Mouse (Mus musculus) neural tube, embryonic 14.5 days (tissue): Measurements from ENCODE around the gene Sh3bp4. TPM values are rescaled to one million over a fixed set of nuclear protein-coding genes. Genes with fewer than 3 reads are reported as not detected.

Experiments used
- ATAC-seq: fragments of 200-750 bp; cut with Nextera tagmentation; 2 replicates; pipeline ENCODE4 v1.8.0; 2017; ENCODE audit warnings: low read depth, mild to moderate bottlenecking, moderate TSS enrichment, moderate library complexity
- H3K27ac ChIP-seq: fragments of 300-500 bp; sonication (generic); 2 replicates; pipeline ENCODE4 v1.5.1; 2014; ENCODE audit warnings: low read depth, mild to moderate bottlenecking, control low read depth, low read length, moderate library complexity, mixed read lengths
- H3K27me3 ChIP-seq: fragments of 300-500 bp; sonication (generic); 2 replicates; pipeline ENCODE4 v1.6.1; 2014; ENCODE audit warnings: low read length; ENCODE audit not compliant: control insufficient read depth, insufficient read depth
- H3K36me3 ChIP-seq: fragments of 300-500 bp; sonication (generic); 2 replicates; pipeline ENCODE4 v1.6.1; 2014; ENCODE audit warnings: low read length, mixed read lengths; ENCODE audit not compliant: control insufficient read depth, insufficient read depth
- H3K4me1 ChIP-seq: fragments of 300-500 bp; sonication (generic); 2 replicates; pipeline ENCODE4 v1.6.1; 2014; ENCODE audit warnings: low read length; ENCODE audit not compliant: control insufficient read depth, insufficient read depth
- H3K4me2 ChIP-seq: fragments of 300-500 bp; sonication (generic); 2 replicates; pipeline ENCODE4 v1.6.1; 2014; ENCODE audit warnings: mild to moderate bottlenecking, low read depth, low read length, control low read depth
- H3K4me3 ChIP-seq: fragments of 300-500 bp; sonication (generic); 2 replicates; pipeline ENCODE4 v1.5.1; 2014; ENCODE audit warnings: low read depth, low read length, control low read depth, mixed read lengths
- H3K9ac ChIP-seq: fragments of 300-500 bp; sonication (generic); replicated peaks from 2 replicates; pipeline ENCODE4 v1.6.1; 2014; ENCODE audit warnings: low read depth, mild to moderate bottlenecking, control low read depth, low read length, mixed read lengths
- H3K9me3 ChIP-seq: fragments of 300-500 bp; sonication (generic); 2 replicates; pipeline ENCODE4 v1.6.1; 2016; ENCODE audit warnings: low read length; ENCODE audit not compliant: control insufficient read depth
- WGBS: fragments of 180-500 bp; shearing (Covaris S2); extraction: QIAGEN DNeasy Blood & Tissue Kit; methylation state at CpG from one replicate; pipeline ENCODE4 v1.1.7; 2014; 5-methylcytosine and 5-hydroxymethylcytosine counted together
- polyA plus RNA-seq: library from polyadenylated mRNA; unstranded; fragments of >200 nt; fragmentation: Nextera tagmentation; extraction: Ambion mirVana; gene quantifications from 2 replicates; pipeline ENCODE4 v1.2.1, GENCODE M21; 2014

Gene Sh3bp4
- 12.4 and 18.5 TPM in 2 replicates for polyA plus RNA-seq

- H3K9me3 ChIP-seq: no peaks in the 10 kb centered on the region
- H3K27me3 ChIP-seq: no peaks in the 10 kb centered on the region
- peak within 1 kb of the TSS; percentile 91 for H3K9ac ChIP-seq
- peak within 1 kb of the TSS; percentile 88 for H3K27ac ChIP-seq
- H3K4me1 ChIP-seq: peaks cover 25% of the 10 kb centered on the region
- H3K4me3 ChIP-seq: peak within 1 kb of the TSS; percentile 84
- WGBS: under 1% methylated on average over 59 of the region's 63 CpGs
- H3K36me3 ChIP-seq: no peaks in the 10 kb centered on the region
- ATAC-seq: peak; percentile 93
- H3K4me2 ChIP-seq: peak within 1 kb of the TSS; percentile 80
These were observed at the start of gene Sh3bp4 for GRCm38 (mm10) chr1:89070103-89070700. Gene Sh3bp4, plus strand, starts transcription at chr1:89070415.

GRCm38 (mm10) chr1:89022997-89023396 is 47.2 kb upstream of the Sh3bp4 start:
- Histone ChIP-seq H3K4me3 (no peak overlapping the region), H3K27me3 (no peaks in the 10 kb centered on the region), H3K9ac (no peak overlapping the region), H3K9me3 (no peaks in the 10 kb centered on the region), H3K27ac (no peak overlapping the region), H3K4me2 (no peak overlapping the region), H3K4me1 (0 out of 2 replicates have a peak, but pooled peaks cover 5% of the 10 kb centered on the region), H3K36me3 (no peaks in the 10 kb centered on the region)
- WGBS: 89% methylated on average over 7 of the region's 7 CpGs
- no peak for ATAC-seq

GRCm38 (mm10) chr1:89024696-89025612 is 45.3 kb upstream of the Sh3bp4 start:
- H3K9me3 ChIP-seq: no peaks in the 10 kb centered on the region
- 0 out of 2 replicates have a peak, but pooled peaks cover 5% of the 10 kb centered on the region for H3K4me1 ChIP-seq
- H3K27me3 ChIP-seq: no peaks in the 10 kb centered on the region
- WGBS: 69% methylated on average over 9 of the region's 9 CpGs
- H3K4me2 ChIP-seq: no peak overlapping the region
- H3K9ac ChIP-seq: no peak overlapping the region
- H3K36me3 ChIP-seq: no peaks in the 10 kb centered on the region
- H3K4me3 ChIP-seq: no peak overlapping the region
- no peak for ATAC-seq
- no peak overlapping the region for H3K27ac ChIP-seq

GRCm38 (mm10) chr1:89026040-89026439 is 44.2 kb upstream of the Sh3bp4 start:
- no peak for ATAC-seq
- no peak overlapping the region for H3K27ac ChIP-seq
- H3K4me3 ChIP-seq: no peak overlapping the region
- no peaks in the 10 kb centered on the region for H3K27me3 ChIP-seq
- no peak overlapping the region for H3K4me2 ChIP-seq
- WGBS: 58% methylated on average over 1 of the region's 1 CpGs
- no peaks in the 10 kb centered on the region for H3K9me3 ChIP-seq
- H3K4me1 ChIP-seq: 0 out of 2 replicates have a peak, but pooled peaks cover 5% of the 10 kb centered on the region
- no peak overlapping the region for H3K9ac ChIP-seq
- no peaks in the 10 kb centered on the region for H3K36me3 ChIP-seq

- H3K27me3 ChIP-seq: no peaks in the 10 kb centered on the region
- ATAC-seq: no peak
- H3K36me3 ChIP-seq: no peaks in the 10 kb centered on the region
- WGBS: 74% methylated on average over 11 of the region's 11 CpGs
- no peak overlapping the region for H3K9ac ChIP-seq
- H3K4me3 ChIP-seq: no peak overlapping the region
- H3K27ac ChIP-seq: no peak overlapping the region
- no peak overlapping the region for H3K4me2 ChIP-seq
- no peaks in the 10 kb centered on the region for H3K9me3 ChIP-seq
- H3K4me1 ChIP-seq: 0 out of 2 replicates have a peak, but pooled peaks cover 3% of the 10 kb centered on the region
These were observed 40.9 kb upstream of the Sh3bp4 start for GRCm38 (mm10) chr1:89029136-89029927.

DNA sequence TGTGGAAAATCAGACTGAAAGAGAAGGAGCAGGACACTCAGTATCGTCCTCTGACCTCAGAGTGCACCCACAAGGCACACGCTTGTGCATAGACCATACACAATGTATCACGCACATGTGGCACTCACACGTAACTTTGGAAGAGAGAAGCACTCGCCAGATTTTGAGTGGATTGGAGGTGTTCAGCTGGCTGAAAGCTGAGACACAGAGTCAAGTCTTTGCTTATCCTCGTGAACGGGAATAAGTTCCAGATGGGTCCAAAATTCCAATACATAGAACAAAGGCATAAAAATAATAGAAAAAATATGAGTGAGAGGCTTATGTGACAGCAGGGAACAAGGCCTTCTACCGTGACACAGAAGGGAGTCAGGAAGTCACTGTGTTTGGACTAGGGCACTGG is 36.6 kb upstream of the Sh3bp4 start:
- Histone ChIP-seq H3K27me3 (no peaks in the 10 kb centered on the region), H3K4me1 (no peaks in the 10 kb centered on the region), H3K9me3 (no peaks in the 10 kb centered on the region), H3K4me3 (no peak overlapping the region), H3K36me3 (no peaks in the 10 kb centered on the region), H3K27ac (no peak overlapping the region), H3K4me2 (no peak overlapping the region), H3K9ac (no peak overlapping the region)
- WGBS: 74% methylated on average over 8 of the region's 8 CpGs
- ATAC-seq: no peak

- no peak overlapping the region for H3K9ac ChIP-seq
- no peaks in the 10 kb centered on the region for H3K4me1 ChIP-seq
- no peak overlapping the region for H3K4me2 ChIP-seq
- ATAC-seq: no peak
- no peak overlapping the region for H3K27ac ChIP-seq
- no peaks in the 10 kb centered on the region for H3K27me3 ChIP-seq
- no peaks in the 10 kb centered on the region for H3K9me3 ChIP-seq
- no peak overlapping the region for H3K4me3 ChIP-seq
- H3K36me3 ChIP-seq: no peaks in the 10 kb centered on the region
- 72% methylated on average over 4 of the region's 4 CpGs for WGBS
These were observed 36.2 kb upstream of the Sh3bp4 start for GRCm38 (mm10) chr1:89034061-89034460.

DNA sequence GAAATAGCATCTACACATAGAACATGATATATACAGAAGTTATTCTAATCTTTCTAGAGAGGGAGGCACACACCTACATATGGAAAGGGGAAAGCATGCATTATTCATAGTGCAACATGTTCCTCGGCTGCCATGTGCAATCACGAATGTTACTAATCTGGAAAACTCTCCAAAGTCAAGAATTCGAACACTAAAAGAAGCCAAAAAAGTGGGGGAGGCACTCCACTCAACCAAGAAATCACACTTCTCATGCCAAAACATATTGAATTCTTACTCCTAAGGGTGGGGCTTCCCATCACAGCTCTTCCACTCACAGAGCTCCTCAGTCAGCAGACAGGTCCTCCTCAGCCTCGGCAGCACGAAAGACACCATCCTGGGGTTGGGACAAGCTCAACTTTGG is 35.1 kb upstream of the Sh3bp4 start:
- H3K27ac ChIP-seq: no peak overlapping the region
- H3K4me3 ChIP-seq: no peak overlapping the region
- peaks cover 9% of the 10 kb centered on the region for H3K4me1 ChIP-seq
- no peaks in the 10 kb centered on the region for H3K36me3 ChIP-seq
- H3K27me3 ChIP-seq: no peaks in the 10 kb centered on the region
- no peak overlapping the region for H3K9ac ChIP-seq
- no peaks in the 10 kb centered on the region for H3K9me3 ChIP-seq
- no peak for ATAC-seq
- WGBS: 89% methylated on average over 5 of the region's 5 CpGs
- H3K4me2 ChIP-seq: no peak overlapping the region
